Mouse (Mus musculus) G1E (cell line): ENCODE measurements around the gene Dnaaf2.

Experiments used
- CTCF ChIP-seq: IDR thresholded peaks from 2 replicates; pipeline ENCODE4 v1.5.1; 2012; ENCODE audit warnings: low read depth, low read length, inconsistent platforms, mixed read lengths
- GATA1 ChIP-seq: IDR thresholded peaks from 2 replicates; pipeline ENCODE4 v1.6.1; 2012; ENCODE audit warnings: borderline replicate concordance, low read length, inconsistent platforms, mixed read lengths
- POLR2AphosphoS5 ChIP-seq: IDR thresholded peaks from 2 replicates; pipeline ENCODE4 v1.6.1; 2012; ENCODE audit warnings: low read depth, low read length, inconsistent platforms; ENCODE audit not compliant: insufficient replicate concordance
- TAL1 ChIP-seq: conservative IDR thresholded peaks from 2 replicates; pipeline ENCODE4 v1.6.1; 2012; ENCODE audit warnings: low read depth, low read length, inconsistent platforms, mixed read lengths

DNA sequence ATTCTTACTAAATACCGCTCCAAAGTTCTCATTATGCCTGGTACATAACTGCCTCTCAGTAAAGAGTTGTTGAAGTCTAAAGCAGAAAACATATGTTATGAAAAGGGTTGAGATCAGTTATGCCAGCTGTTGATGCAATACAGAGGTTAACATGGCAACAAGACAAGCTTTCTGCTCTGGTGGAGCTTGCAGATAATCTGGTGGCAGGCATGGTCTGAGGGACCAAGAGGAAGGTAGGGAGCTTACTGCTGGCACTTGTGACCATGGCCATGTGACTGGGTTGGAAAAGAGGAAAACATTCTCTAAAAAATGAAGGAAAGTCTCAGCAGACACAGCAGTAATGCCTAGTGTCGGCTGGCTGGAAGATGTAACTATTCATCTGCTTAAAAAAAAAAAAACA lies 26.9 kb downstream of the Dnaaf2 start:
- no peak for TF ChIP-seq GATA1
- no peak for TF ChIP-seq CTCF
- no peak for TF ChIP-seq TAL1
- TF ChIP-seq POLR2AphosphoS5: no peak
